Mouse (Mus musculus): Measurements from ENCODE around the gene Msrb3. TPM values are rescaled to one million over a fixed set of nuclear protein-coding genes. Genes with fewer than 3 reads are reported as not detected.
"Not testable (repeated sequence)": the region's sequence is repeated elsewhere in the genome, so short reads cannot be mapped to it uniquely, and the experiment has no call there.

Gene Msrb3
- polyA plus RNA-seq, 1 experiment from 2014 or later, result 20.6 TPM

- WGBS, result 80% methylated on average over 3 of the region's 3 CpGs
- H3K4me2 ChIP-seq, result no peak overlapping the region
- H3K4me1 ChIP-seq, result peaks cover 21% of the 10 kb centered on the region
- ATAC-seq (ENCODE audit: extremely low read depth, insufficient number of reproducible peaks, low FRiP score, low TSS enrichment), result no peak
- H3K27ac ChIP-seq (replicated peaks), result no peak overlapping the region
- H3K4me3 ChIP-seq, result no peak overlapping the region
- no peaks in the 10 kb centered on the region for H3K36me3 ChIP-seq
- H3K9me3 ChIP-seq, result no peaks in the 10 kb centered on the region
- no peak overlapping the region for H3K9ac ChIP-seq
- H3K27me3 ChIP-seq (replicated peaks), result no peaks in the 10 kb centered on the region
Measured at GRCm38 (mm10) chr10:120767418-120767817, 131.5 kb downstream of the Msrb3 start.

DNA sequence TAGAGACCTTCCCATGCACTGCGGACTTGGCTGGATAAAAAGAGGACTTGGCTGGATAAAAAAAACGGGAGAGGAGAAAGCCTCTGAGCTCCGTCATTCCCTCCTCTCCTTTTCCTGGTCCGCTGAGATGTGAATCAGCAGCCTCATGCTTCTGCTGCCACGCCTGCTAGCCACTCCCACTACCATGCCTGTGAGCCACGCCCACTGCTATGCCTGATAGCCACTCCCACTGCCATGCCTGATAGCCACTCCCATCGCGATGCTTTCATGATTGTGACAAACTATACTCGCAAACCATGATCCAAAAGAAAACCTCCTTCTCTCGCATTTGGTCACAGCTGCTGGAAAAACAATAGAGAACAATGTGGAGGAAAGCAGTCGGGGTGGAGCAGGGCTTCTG, 133.5 kb downstream of the Msrb3 start:
- H3K27me3 ChIP-seq (replicated peaks), result no peaks in the 10 kb centered on the region
- no peak overlapping the region for H3K27ac ChIP-seq (replicated peaks)
- ATAC-seq (ENCODE audit: extremely low read depth, insufficient number of reproducible peaks, low FRiP score, low TSS enrichment), result no peak
- H3K4me1 ChIP-seq, result peaks cover 32% of the 10 kb centered on the region
- no peaks in the 10 kb centered on the region for H3K9me3 ChIP-seq
- H3K4me2 ChIP-seq, result no peak overlapping the region
- WGBS, result 80% methylated on average over 11 of the region's 11 CpGs
- H3K4me3 ChIP-seq, result no peak overlapping the region
- no peak overlapping the region for H3K9ac ChIP-seq
- H3K36me3 ChIP-seq, result no peaks in the 10 kb centered on the region

- no peak overlapping the region for H3K4me3 ChIP-seq
- H3K27ac ChIP-seq (replicated peaks), result peak overlapping the region; percentile 73
- H3K36me3 ChIP-seq, result no peaks in the 10 kb centered on the region
- H3K9me3 ChIP-seq, result no peaks in the 10 kb centered on the region
- WGBS, result 29% methylated on average over 13 of the region's 13 CpGs
- peaks cover 34% of the 10 kb centered on the region for H3K4me1 ChIP-seq
- H3K9ac ChIP-seq, result peak overlapping the region; percentile 51; the same call in 1 of the 2 replicates
- peak; percentile 65; the same call in 1 of the 2 replicates for ATAC-seq (ENCODE audit: extremely low read depth, insufficient number of reproducible peaks, low FRiP score, low TSS enrichment)
- peak overlapping the region; percentile 34 for H3K4me2 ChIP-seq
- H3K27me3 ChIP-seq (replicated peaks), result no peaks in the 10 kb centered on the region
Measured at GRCm38 (mm10) chr10:120763656-120764466, 135.0 kb downstream of the Msrb3 start.

DNA sequence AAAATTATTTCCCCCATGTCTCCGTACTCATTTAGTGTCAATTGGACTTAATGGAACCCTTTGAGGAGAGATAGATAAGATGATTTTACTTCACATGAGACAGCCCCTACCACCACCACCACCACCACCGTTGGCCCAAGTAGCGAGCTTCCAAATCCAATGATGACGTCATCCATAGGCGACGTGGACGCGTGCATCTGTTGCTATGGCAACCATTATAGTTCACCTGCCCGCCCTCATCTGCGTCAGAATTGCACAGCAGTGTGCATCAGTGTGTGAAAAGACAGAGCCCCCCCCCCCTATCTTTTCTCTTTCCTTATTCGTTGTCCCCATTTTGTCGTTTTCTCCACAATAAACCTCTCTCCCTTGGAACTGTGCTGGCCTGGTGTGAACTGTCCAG, 135.9 kb downstream of the Msrb3 start:
- H3K36me3 ChIP-seq, result no peaks in the 10 kb centered on the region
- WGBS, result 88% methylated on average over 12 of the region's 12 CpGs
- H3K27ac ChIP-seq (replicated peaks), result peak overlapping the region; percentile 73
- peaks cover 34% of the 10 kb centered on the region for H3K4me1 ChIP-seq
- H3K4me3 ChIP-seq, result no peak overlapping the region
- no peaks in the 10 kb centered on the region for H3K27me3 ChIP-seq (replicated peaks)
- no peaks in the 10 kb centered on the region for H3K9me3 ChIP-seq
- H3K9ac ChIP-seq, result no peak overlapping the region
- no peak overlapping the region for H3K4me2 ChIP-seq
- no peak for ATAC-seq (ENCODE audit: extremely low read depth, insufficient number of reproducible peaks, low FRiP score, low TSS enrichment)

GRCm38 (mm10) chr10:120760679-120761078, 138.2 kb downstream of the Msrb3 start:
- no peaks in the 10 kb centered on the region for H3K36me3 ChIP-seq
- H3K27me3 ChIP-seq (replicated peaks), result no peaks in the 10 kb centered on the region
- ATAC-seq (ENCODE audit: extremely low read depth, insufficient number of reproducible peaks, low FRiP score, low TSS enrichment), result no peak
- H3K4me2 ChIP-seq, result peak overlapping the region; percentile 60
- peaks cover 34% of the 10 kb centered on the region for H3K4me1 ChIP-seq
- 0 out of 2 replicates have a peak overlapping the region, but pooled peaks have one; percentile 4 for H3K9ac ChIP-seq
- H3K9me3 ChIP-seq, result no peaks in the 10 kb centered on the region
- H3K27ac ChIP-seq (replicated peaks), result peak overlapping the region; percentile 40
- WGBS, result 35% methylated on average over 12 of the region's 12 CpGs
- peak overlapping the region; percentile 31 for H3K4me3 ChIP-seq

GRCm38 (mm10) chr10:120759883-120760282, 139.0 kb downstream of the Msrb3 start:
- Histone ChIP-seq H3K4me3 (no peak overlapping the region), H3K27me3 (replicated peaks) (no peaks in the 10 kb centered on the region), H3K4me1 (peaks cover 33% of the 10 kb centered on the region), H3K4me2 (no peak overlapping the region), H3K36me3 (no peaks in the 10 kb centered on the region), H3K27ac (replicated peaks) (no peak overlapping the region), H3K9me3 (peaks cover 4% of the 10 kb centered on the region; the same call in 1 of the 2 replicates), H3K9ac (no peak overlapping the region)
- no peak for ATAC-seq (ENCODE audit: extremely low read depth, insufficient number of reproducible peaks, low FRiP score, low TSS enrichment)
- 82% methylated on average over 6 of the region's 6 CpGs for WGBS

- peak overlapping the region; percentile 92 for H3K27ac ChIP-seq (replicated peaks)
- 55% methylated on average over 5 of the region's 5 CpGs for WGBS
- no peaks in the 10 kb centered on the region for H3K27me3 ChIP-seq (replicated peaks)
- H3K4me2 ChIP-seq, result no peak overlapping the region
- H3K36me3 ChIP-seq, result no peaks in the 10 kb centered on the region
- peaks cover 22% of the 10 kb centered on the region for H3K4me1 ChIP-seq
- H3K9ac ChIP-seq, result no peak overlapping the region
- no peak overlapping the region for H3K4me3 ChIP-seq
- peaks cover 4% of the 10 kb centered on the region; the same call in 1 of the 2 replicates for H3K9me3 ChIP-seq
- no peak for ATAC-seq (ENCODE audit: extremely low read depth, insufficient number of reproducible peaks, low FRiP score, low TSS enrichment)
Measured at GRCm38 (mm10) chr10:120752454-120752853, 146.4 kb downstream of the Msrb3 start.

GRCm38 (mm10) chr10:120751821-120752261, 147.1 kb downstream of the Msrb3 start:
- peaks cover 22% of the 10 kb centered on the region for H3K4me1 ChIP-seq
- peak overlapping the region; percentile 39 for H3K4me2 ChIP-seq
- no peak overlapping the region for H3K4me3 ChIP-seq
- H3K27ac ChIP-seq (replicated peaks), result peak overlapping the region; percentile 92
- H3K36me3 ChIP-seq, result no peaks in the 10 kb centered on the region
- peaks cover 4% of the 10 kb centered on the region; the same call in 1 of the 2 replicates for H3K9me3 ChIP-seq
- no peak overlapping the region for H3K9ac ChIP-seq
- WGBS, result 25% methylated on average over 11 of the region's 11 CpGs
- ATAC-seq (ENCODE audit: extremely low read depth, insufficient number of reproducible peaks, low FRiP score, low TSS enrichment), result peak; percentile 48; the same call in 1 of the 2 replicates
- H3K27me3 ChIP-seq (replicated peaks), result no peaks in the 10 kb centered on the region

- Histone ChIP-seq H3K4me3 (no peak overlapping the region), H3K27ac (replicated peaks) (peak overlapping the region; percentile 92), H3K9ac (no peak overlapping the region), H3K4me2 (peak overlapping the region; percentile 39), H3K36me3 (no peaks in the 10 kb centered on the region), H3K9me3 (peaks cover 4% of the 10 kb centered on the region; the same call in 1 of the 2 replicates), H3K4me1 (peaks cover 22% of the 10 kb centered on the region), H3K27me3 (replicated peaks) (no peaks in the 10 kb centered on the region)
- peak; percentile 60; the same call in 1 of the 2 replicates for ATAC-seq (ENCODE audit: extremely low read depth, insufficient number of reproducible peaks, low FRiP score, low TSS enrichment)
- WGBS, result 14% methylated on average over 11 of the region's 11 CpGs
Measured at GRCm38 (mm10) chr10:120751295-120751722, 147.6 kb downstream of the Msrb3 start.

DNA sequence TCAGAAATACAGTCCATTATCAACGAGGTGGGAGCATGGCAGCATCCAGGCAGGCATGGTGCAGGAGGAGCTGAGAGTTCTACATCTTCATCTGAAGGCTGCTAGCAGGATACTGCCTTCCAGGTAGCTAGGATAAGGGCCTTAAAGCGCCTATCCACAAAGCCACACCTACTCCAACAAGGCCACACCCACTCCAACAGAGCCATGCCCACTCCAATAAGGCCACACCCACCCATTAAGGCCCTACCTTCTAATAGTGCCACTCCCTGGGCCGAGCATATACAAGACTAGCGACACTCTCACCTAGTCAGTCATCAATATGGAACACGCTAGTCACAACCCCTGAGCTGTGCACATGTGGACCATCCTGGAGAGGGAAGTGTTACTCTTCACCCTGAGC, 149.3 kb downstream of the Msrb3 start:
- not testable (repeated sequence) for H3K27me3 ChIP-seq (replicated peaks); H3K27ac ChIP-seq (replicated peaks); H3K4me3 ChIP-seq; H3K4me2 ChIP-seq; ATAC-seq (ENCODE audit: extremely low read depth, insufficient number of reproducible peaks, low FRiP score, low TSS enrichment); H3K9me3 ChIP-seq; H3K9ac ChIP-seq; H3K36me3 ChIP-seq
- WGBS, result 89% methylated on average over 5 of the region's 5 CpGs
- H3K4me1 ChIP-seq, result peaks cover 39% of the 10 kb centered on the region

- H3K4me1 ChIP-seq, result peaks cover 44% of the 10 kb centered on the region
- H3K4me3 ChIP-seq, result no peak overlapping the region
- 84% methylated on average over 6 of the region's 6 CpGs for WGBS
- H3K9me3 ChIP-seq, result no peaks in the 10 kb centered on the region
- H3K27ac ChIP-seq (replicated peaks), result no peak overlapping the region
- ATAC-seq (ENCODE audit: extremely low read depth, insufficient number of reproducible peaks, low FRiP score, low TSS enrichment), result no peak
- no peak overlapping the region for H3K4me2 ChIP-seq
- H3K9ac ChIP-seq, result no peak overlapping the region
- no peaks in the 10 kb centered on the region for H3K36me3 ChIP-seq
- H3K27me3 ChIP-seq (replicated peaks), result no peaks in the 10 kb centered on the region
Measured at GRCm38 (mm10) chr10:120748156-120748555, 150.7 kb downstream of the Msrb3 start.

Measured in heart, embryonic 13.5 days (tissue).